Mouse (Mus musculus) thymus, adult 2 months (tissue): ENCODE measurements around the gene Gm6676. TPM values are rescaled to one million over a fixed set of nuclear protein-coding genes. Genes with fewer than 3 reads are reported as not detected.
"Not testable (repeated sequence)": the region's sequence is repeated elsewhere in the genome, so short reads cannot be mapped to it uniquely, and the experiment has no call there.

Experiments used
- DNase-seq: peaks from one replicate; pipeline ENCODE4 v3.0.0; 2021
- H3K27ac ChIP-seq: fragments of 200-500 bp; 2 replicates; pipeline ENCODE4 v1.5.1; 2012; ENCODE audit warnings: low read length, control low read depth; ENCODE audit not compliant: control insufficient read depth, insufficient read depth
- H3K27me3 ChIP-seq: fragments of 200-500 bp; 2 replicates; pipeline ENCODE4 v1.6.1; 2012; ENCODE audit warnings: mild to moderate bottlenecking, low read length, moderate library complexity, mixed read lengths; ENCODE audit not compliant: control insufficient read depth, insufficient read depth
- H3K36me3 ChIP-seq: fragments of 200-500 bp; 2 replicates; pipeline ENCODE4 v1.6.1; 2012; ENCODE audit warnings: mild to moderate bottlenecking, low read length, moderate library complexity; ENCODE audit not compliant: control insufficient read depth, insufficient read depth
- H3K4me1 ChIP-seq: fragments of 200-500 bp; replicated peaks from 2 replicates; pipeline ENCODE4 v1.6.1; 2012; ENCODE audit warnings: low read length; ENCODE audit not compliant: control insufficient read depth, insufficient read depth
- H3K4me3 ChIP-seq: fragments of 200-500 bp; 2 replicates; pipeline ENCODE4 v1.5.1; 2012; ENCODE audit warnings: mild to moderate bottlenecking, low read length, control low read depth, moderate library complexity; ENCODE audit not compliant: control insufficient read depth, insufficient read depth
- WGBS: fragments of 180-500 bp; shearing (Covaris S2); methylation state at CpG from one replicate; pipeline ENCODE4 v1.1.7; 2018; 5-methylcytosine and 5-hydroxymethylcytosine counted together
- polyA plus RNA-seq: library from polyadenylated mRNA; depleted of rRNA; stranded (reverse); fragments of >200 nt; gene quantifications from 2 replicates; pipeline ENCODE4 v1.2.3, GENCODE M21; 2012; rRNA removed

Gm6676 gene
- not detected in 2 replicates for polyA plus RNA-seq

GRCm38 (mm10) chr14:7125312-7125711 is at the start of gene Gm6676:
Gene Gm6676 (minus strand): TSS chr14:7125412.
- not testable (repeated sequence) for DNase-seq, H3K27me3 ChIP-seq, H3K36me3 ChIP-seq, H3K4me3 ChIP-seq, H3K4me1 ChIP-seq, H3K27ac ChIP-seq
- no CpG with 5 or more reads among the region's 2 CpGs for WGBS

- not testable (repeated sequence) for H3K4me3 ChIP-seq, H3K36me3 ChIP-seq, H3K27me3 ChIP-seq, H3K4me1 ChIP-seq, H3K27ac ChIP-seq
- no CpG with 5 or more reads among the region's 37 CpGs for WGBS
- peak; percentile 1 for DNase-seq
Measured at GRCm38 (mm10) chr14:7174483-7174971, 49.3 kb upstream of the Gm6676 start, which contains the start of gene Gm3512. Gene Gm3512 (minus strand): TSS chr14:7174533.

- H3K4me1 ChIP-seq, H3K27ac ChIP-seq, H3K27me3 ChIP-seq, H3K36me3 ChIP-seq: not testable (repeated sequence)
- DNase-seq, result peak; percentile 14
- WGBS, result 1% methylated on average over 13 of the region's 54 CpGs
- H3K4me3 ChIP-seq, result peak overlapping the region; percentile 48
Measured at GRCm38 (mm10) chr14:7105124-7105802, 19.9 kb downstream of the Gm6676 start.

- H3K36me3 ChIP-seq, H3K4me1 ChIP-seq, DNase-seq, H3K27me3 ChIP-seq, H3K27ac ChIP-seq, H3K4me3 ChIP-seq: not testable (repeated sequence)
- WGBS, result 86% methylated on average over 1 of the region's 3 CpGs
Measured at GRCm38 (mm10) chr14:7100521-7100920, 24.7 kb downstream of the Gm6676 start, which contains the start of gene Gm3696. Gene Gm3696 (minus strand): TSS chr14:7100621.

Other genes with a start within 250 kb of the Gm6676 start
- gene Gm3667, start 235.4 kb downstream of the Gm6676 start, polyA plus RNA-seq, result not detected in 2 replicates
- gene Gm6356, start 151.6 kb downstream of the Gm6676 start, polyA plus RNA-seq, result not detected in 2 replicates
- 0.30 TPM in 1 of 2 replicates, not detected in the other for gene Gm10406, start 98.0 kb downstream of the Gm6676 start, polyA plus RNA-seq
- gene Gm3685, start 80.4 kb downstream of the Gm6676 start, polyA plus RNA-seq, result not detected in 2 replicates
- gene Gm3696, start 24.8 kb downstream of the Gm6676 start, polyA plus RNA-seq, result 0.11 and 0.42 TPM in 2 replicates
- gene Gm3512, start 49.1 kb upstream of the Gm6676 start, polyA plus RNA-seq, result 0.18 and 0.44 TPM in 2 replicates
- gene Gm16434, start 69.1 kb upstream of the Gm6676 start, polyA plus RNA-seq, result not detected in 2 replicates
- gene Gm3727, start 139.3 kb upstream of the Gm6676 start, polyA plus RNA-seq, result not detected in 2 replicates
- gene Gm3739, start 189.6 kb upstream of the Gm6676 start, polyA plus RNA-seq, result 0.24 and 0.57 TPM in 2 replicates
- not detected in 2 replicates for gene Gm5797, start 207.0 kb upstream of the Gm6676 start, polyA plus RNA-seq
- not detected in 2 replicates for gene Gm8374, start 239.7 kb upstream of the Gm6676 start, polyA plus RNA-seq